Mouse (Mus musculus) midbrain, embryonic 11.5 days (tissue): ENCODE measurements around the gene Lsg1. TPM values are rescaled to one million over a fixed set of nuclear protein-coding genes. Genes with fewer than 3 reads are reported as not detected.

Source experiments
- ATAC-seq: fragments of 200-750 bp; cut with Nextera tagmentation; 2 replicates; pipeline ENCODE4 v1.8.0; 2017; ENCODE audit warnings: moderate TSS enrichment, moderate library complexity; ENCODE audit not compliant: low FRiP score
- DNase-seq: peaks from one replicate; pipeline ENCODE4 v3.0.0; 2015; ENCODE audit warnings: low spot score; ENCODE audit errors: missing footprints
- H3K27ac ChIP-seq: fragments of 300-500 bp; sonication (generic); 2 replicates; pipeline ENCODE4 v1.5.1; 2014; ENCODE audit warnings: low read depth, low read length
- H3K27me3 ChIP-seq: fragments of 300-500 bp; sonication (generic); 2 replicates; pipeline ENCODE4 v1.6.1; 2014; ENCODE audit warnings: mild to moderate bottlenecking, low read length, moderate library complexity, mixed read lengths; ENCODE audit not compliant: control insufficient read depth, insufficient read depth
- H3K36me3 ChIP-seq: fragments of 300-500 bp; sonication (generic); 2 replicates; pipeline ENCODE4 v1.6.1; 2014; ENCODE audit warnings: mild to moderate bottlenecking, low read length, moderate library complexity, mixed read lengths; ENCODE audit not compliant: control insufficient read depth, insufficient read depth
- H3K4me1 ChIP-seq: fragments of 300-500 bp; sonication (generic); 2 replicates; pipeline ENCODE4 v1.6.1; 2014; ENCODE audit warnings: low read length; ENCODE audit not compliant: control insufficient read depth, insufficient read depth
- H3K4me2 ChIP-seq: fragments of 300-500 bp; sonication (generic); 2 replicates; pipeline ENCODE4 v1.6.1; 2014; ENCODE audit warnings: mild to moderate bottlenecking, moderate library complexity
- H3K4me3 ChIP-seq: fragments of 300-500 bp; sonication (generic); 2 replicates; pipeline ENCODE4 v1.5.1; 2014; ENCODE audit warnings: low read depth, low read length
- H3K9ac ChIP-seq: fragments of 300-500 bp; sonication (generic); 2 replicates; pipeline ENCODE4 v1.6.1; 2014; ENCODE audit warnings: low read length
- H3K9me3 ChIP-seq: fragments of 300-500 bp; sonication (generic); 2 replicates; pipeline ENCODE4 v1.6.1; 2016; ENCODE audit warnings: low read length; ENCODE audit not compliant: control insufficient read depth
- WGBS: fragments of 180-500 bp; shearing (Covaris S2); extraction: QIAGEN DNeasy Blood & Tissue Kit; methylation state at CpG from one replicate; pipeline ENCODE4 v1.1.7; 2014; 5-methylcytosine and 5-hydroxymethylcytosine counted together
- polyA plus RNA-seq: library from polyadenylated mRNA; unstranded; fragments of >200 nt; fragmentation: Nextera tagmentation; extraction: Ambion mirVana; gene quantifications from 2 replicates; pipeline ENCODE4 v1.2.1, GENCODE M21; 2014

The Lsg1 gene
- polyA plus RNA-seq, 1 experiment from 2014 or later, result 89.3 TPM

- DNase-seq (peak; percentile 99), ATAC-seq (peak; percentile 94)
- no peaks in the 10 kb centered on the region for H3K27me3 ChIP-seq
- peak overlapping the region; percentile 49 for H3K4me3 ChIP-seq
- peak overlapping the region; percentile 82 for H3K9ac ChIP-seq
- peaks cover 3% of the 10 kb centered on the region; the same call in 1 of the 2 replicates for H3K9me3 ChIP-seq
- peaks cover 4% of the 10 kb centered on the region; the same call in 1 of the 2 replicates for H3K4me1 ChIP-seq
- H3K4me2 ChIP-seq, result peak overlapping the region; percentile 50
- peaks cover 4% of the 10 kb centered on the region; the same call in 1 of the 2 replicates for H3K36me3 ChIP-seq
- WGBS, result 5% methylated on average over 44 of the region's 44 CpGs
- peak overlapping the region; percentile 81 for H3K27ac ChIP-seq
Observed at GRCm38 (mm10) chr16:30510504-30511451, 76.6 kb downstream of the Lsg1 start.

Other genes starting within 250 kb of the Lsg1 start
- gene Atp13a3, start 181.6 kb downstream of the Lsg1 start, polyA plus RNA-seq, result 11.0 and 11.1 TPM in 2 replicates
- gene Tmem44, start 36.8 kb downstream of the Lsg1 start, polyA plus RNA-seq, result 26.6 and 27.9 TPM in 2 replicates
- 5.4 and 6.1 TPM in 2 replicates for gene Fam43a, start 12.1 kb upstream of the Lsg1 start, polyA plus RNA-seq